Mouse (Mus musculus) embryonic fibroblast, embryonic 13.5 days (primary cell): Measurements from ENCODE around the gene Lix1l.

Experiments
- CTCF ChIP-seq: IDR thresholded peaks from 2 replicates; pipeline ENCODE4 v1.5.1; 2011; ENCODE audit warnings: mild to moderate bottlenecking, control low read depth, low read length, moderate library complexity, borderline replicate concordance; ENCODE audit not compliant: insufficient read depth
- POLR2A ChIP-seq: IDR thresholded peaks from 2 replicates; pipeline ENCODE4 v1.6.1; 2011; ENCODE audit warnings: low read depth, mild to moderate bottlenecking, control low read depth, low read length, moderate library complexity

- TF ChIP-seq POLR2A (no peak), CTCF (no peak)
These were observed 68.9 kb downstream of the Lix1l start, which contains the start of gene Ankrd35 for GRCm38 (mm10) chr3:96669727-96670468.
